Mouse (Mus musculus) layer of hippocampus, postnatal 10 days (tissue): ENCODE results near the gene Gm21170. TPM values are rescaled to one million over a fixed set of nuclear protein-coding genes. Genes with fewer than 3 reads are reported as not detected.
"Not testable (repeated sequence)": the region's sequence is repeated elsewhere in the genome, so short reads cannot be mapped to it uniquely, and the experiment has no call there.

Source experiments
- DNase-seq, 2 experiments: peaks; one replicate each; pipeline ENCODE4 v3.0.0; 2021; ENCODE audit warnings: low spot score in 2 of 2
- long read RNA-seq: library from polyadenylated mRNA; stranded (forward); transcript quantifications from one replicate; pipeline ENCODE4 v2.0.0, GENCODE M21; 2023
- total RNA-seq, 2 experiments: library from RNA; stranded (reverse); gene quantifications; 2 replicates each; pipeline ENCODE4 v1.2.3; 2021

The Gm21170 gene
- total RNA-seq = not detected
- long read RNA-seq = 0 reads

DNA sequence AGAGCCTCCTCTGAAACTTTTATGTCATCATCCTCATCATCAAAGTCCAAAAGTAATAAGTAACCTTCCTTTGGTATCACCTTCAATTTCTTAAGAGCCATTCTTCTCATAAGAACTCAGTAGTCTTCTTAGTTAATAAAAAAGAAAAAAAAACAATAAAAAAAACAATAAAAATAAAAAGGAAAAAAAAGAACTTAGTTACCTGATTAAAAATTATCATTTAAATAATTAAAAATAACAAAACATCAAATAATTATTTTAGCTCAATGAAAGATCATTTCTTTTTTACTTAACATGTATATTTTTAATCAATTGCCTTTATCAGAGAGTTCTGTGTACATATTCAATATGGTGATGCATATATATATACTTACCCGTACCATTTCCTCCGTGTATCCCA is at the start of gene Gm21170:
Gm21170 (minus strand) TSS at position 101 of the 400 bp plus-strand sequence.
- not testable (repeated sequence) for DNase-seq

Other genes with a start within 250 kb of the Gm21170 start
- gene Gm21256, start 240.1 kb downstream of the Gm21170 start, total RNA-seq = not detected